Mouse (Mus musculus): ENCODE results near the gene Sod1.

DNA sequence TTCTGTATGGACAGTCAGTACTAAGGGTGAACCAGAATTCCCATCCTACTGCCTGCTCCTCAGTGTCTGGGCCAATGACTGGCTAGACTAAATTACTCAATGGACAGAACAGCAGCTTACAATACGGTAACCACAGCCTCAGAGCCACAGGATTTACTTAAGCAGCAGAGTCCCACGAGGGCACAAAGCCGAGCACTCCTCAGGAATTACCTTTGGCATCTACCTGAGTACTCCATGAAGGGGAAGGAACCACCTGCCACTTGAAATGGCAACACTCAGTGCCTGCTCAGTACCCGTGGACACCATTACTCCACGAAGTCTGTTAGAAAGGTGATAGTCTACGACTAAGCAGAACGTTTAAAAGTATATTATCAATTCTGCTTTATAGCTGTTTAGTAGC, 10.7 kb downstream of the Sod1 start:
- TF ChIP-seq TAL1 (IDR thresholded peaks at IDR 0.05; ENCODE audit: low read length), result no peak
- no peak for TF ChIP-seq GATA1 (IDR thresholded peaks at IDR 0.05; ENCODE audit: low read length)
